Mouse (Mus musculus): ENCODE data around the gene Csad.
"Not testable (repeated sequence)": the region's sequence is repeated elsewhere in the genome, so short reads cannot be mapped to it uniquely, and the experiment has no call there.

Gene Csad

DNA sequence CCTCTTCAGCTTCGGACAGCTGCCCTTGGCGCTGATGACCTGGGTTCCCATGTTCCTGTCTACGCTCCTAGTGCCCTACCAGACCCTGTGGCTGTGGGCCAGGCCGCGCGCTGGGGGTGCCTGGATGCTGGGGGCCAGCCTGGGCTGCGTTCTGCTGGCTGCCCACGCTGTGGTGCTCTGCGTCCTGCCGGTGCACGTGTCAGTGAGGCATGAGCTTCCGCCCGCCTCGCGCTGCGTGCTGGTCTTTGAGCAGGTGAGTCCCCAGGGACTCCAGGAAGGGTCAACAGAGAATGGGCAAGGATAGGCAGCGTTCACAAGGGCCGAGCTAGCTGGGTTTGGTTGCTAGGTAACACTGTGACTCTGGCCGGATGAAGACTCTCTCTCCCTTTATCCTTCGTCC, 47.7 kb downstream of the Csad start:
- no peak for DNase-seq

GRCm38 (mm10) chr15:102155006-102155405, 49.5 kb downstream of the Csad start:
- DNase-seq = not testable (repeated sequence)

- no peak for DNase-seq
Measured at GRCm38 (mm10) chr15:102152646-102153045, 51.9 kb downstream of the Csad start.

GRCm38 (mm10) chr15:102150301-102151135, 54.0 kb downstream of the Csad start, which contains the start of gene Soat2:
Gene Soat2, plus strand, starts transcription at chr15:102150526.
- no peak for DNase-seq

- DNase-seq = no peak
Measured at GRCm38 (mm10) chr15:102149561-102149960, 55.0 kb downstream of the Csad start.

DNA sequence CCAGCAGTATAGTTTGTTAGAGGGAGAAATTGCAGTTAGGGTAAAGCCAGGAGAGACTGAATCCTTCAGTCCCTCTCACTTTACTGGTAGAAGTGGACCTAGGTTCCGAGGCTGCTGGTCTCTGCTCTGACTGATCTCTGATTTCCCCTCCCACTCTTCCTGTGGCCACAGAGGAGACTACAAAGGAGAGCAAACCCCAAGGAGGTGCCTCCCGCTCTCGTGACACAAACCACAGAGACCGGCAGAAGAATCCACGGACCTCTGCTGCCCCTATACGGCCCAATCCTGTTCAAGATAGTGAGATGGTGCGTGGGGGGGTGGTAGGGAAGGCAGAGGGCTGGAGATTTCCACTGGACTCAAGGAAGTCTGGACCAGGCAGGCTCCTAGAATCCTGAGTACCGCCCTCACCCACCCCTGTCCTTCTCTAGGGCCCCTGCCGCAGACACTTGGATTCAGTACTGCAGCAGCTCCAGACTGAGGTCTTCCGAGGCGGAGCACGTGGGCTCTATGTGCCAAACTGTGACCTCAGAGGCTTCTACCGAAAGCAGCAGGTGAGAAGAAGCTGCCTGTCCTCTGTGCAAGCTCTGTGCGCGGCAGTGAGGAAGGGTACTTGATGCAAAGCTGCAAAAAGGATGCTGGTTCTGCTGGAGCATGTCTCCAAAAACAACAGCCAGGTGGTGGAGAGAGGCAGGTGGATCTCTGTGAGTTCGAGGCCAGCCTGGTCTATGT, 56.7 kb downstream of the Csad start:
- no peak for DNase-seq

- peak; percentile 52 to 56 for DNase-seq
Measured at GRCm38 (mm10) chr15:102146882-102147281, 57.6 kb downstream of the Csad start.

DNA sequence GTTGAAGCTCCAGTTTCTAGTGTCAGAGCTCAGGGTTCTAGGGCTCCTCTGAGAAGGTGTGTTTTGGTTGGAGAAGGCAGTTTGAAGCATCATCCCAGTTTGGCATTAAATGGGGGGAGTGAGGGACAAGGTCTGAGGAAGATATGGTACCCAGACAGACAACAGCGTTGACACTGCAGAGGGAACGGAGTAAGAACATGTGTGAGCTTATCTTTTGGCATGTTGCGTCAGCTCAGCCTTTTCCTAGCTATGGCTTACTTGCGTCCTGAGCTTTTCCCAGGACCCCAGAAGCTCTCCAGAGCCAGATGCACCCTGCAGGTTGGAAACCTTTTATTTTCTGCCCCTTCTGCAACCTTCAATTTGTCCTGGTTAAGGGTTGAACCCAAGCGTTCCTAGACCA, 58.4 kb downstream of the Csad start:
- no peak for DNase-seq

GRCm38 (mm10) chr15:102145330-102145729, 59.2 kb downstream of the Csad start:
- DNase-seq = no peak

DNA sequence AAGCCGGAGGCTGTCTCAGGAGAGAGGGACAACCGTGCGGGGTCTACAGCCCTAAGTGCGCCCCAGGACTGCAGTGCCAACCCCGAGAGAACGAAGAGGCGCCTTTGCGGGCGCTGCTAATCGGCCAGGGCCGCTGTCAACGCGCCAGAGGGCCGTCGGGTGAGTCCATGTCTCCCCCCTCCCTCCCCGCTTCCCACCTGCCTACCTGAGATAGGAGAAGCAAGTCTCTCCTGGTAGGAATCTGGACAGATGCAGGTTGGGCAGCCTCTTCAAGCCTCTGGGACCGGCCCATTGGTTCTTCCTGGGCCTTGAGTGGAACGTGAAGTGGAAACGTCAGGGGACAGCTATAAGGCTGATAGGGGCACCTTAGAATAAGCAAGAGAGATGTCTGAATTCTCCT, 59.8 kb downstream of the Csad start:
- DNase-seq = no peak

- no peak for DNase-seq
Measured at GRCm38 (mm10) chr15:102144274-102144711, 60.2 kb downstream of the Csad start, which contains the start of gene Igfbp6. Gene Igfbp6, plus strand, starts transcription at chr15:102144362.

GRCm38 (mm10) chr15:102142914-102143912, 61.3 kb downstream of the Csad start:
- DNase-seq = no peak

DNA sequence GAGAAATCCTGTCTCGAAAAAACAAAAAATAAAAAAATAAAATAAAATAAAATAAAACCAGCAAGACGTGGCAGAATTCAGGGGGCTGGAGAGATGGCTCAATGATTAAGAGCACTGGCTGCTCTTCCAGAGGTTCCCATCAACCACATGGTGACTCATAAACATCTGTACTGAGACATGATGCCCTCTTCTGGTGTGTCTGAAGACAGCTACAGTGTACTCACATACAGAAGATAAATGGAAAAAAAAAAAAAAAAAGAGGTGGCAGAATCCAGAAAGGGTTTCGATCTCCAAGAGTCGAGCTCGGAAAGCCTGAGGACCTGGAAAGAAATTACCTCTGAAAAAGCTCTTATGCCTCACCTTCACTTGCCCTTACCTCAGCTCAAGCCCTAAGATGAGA, 63.4 kb downstream of the Csad start:
- no peak for DNase-seq

- DNase-seq = peak; percentile 96 to 97
Measured at GRCm38 (mm10) chr15:102136129-102136758, 68.3 kb downstream of the Csad start, which contains the start of gene Spryd3. Gene Spryd3, minus strand, starts transcription at chr15:102136234.

- DNase-seq = no peak
Measured at GRCm38 (mm10) chr15:102135522-102136128, 68.9 kb downstream of the Csad start.

DNA sequence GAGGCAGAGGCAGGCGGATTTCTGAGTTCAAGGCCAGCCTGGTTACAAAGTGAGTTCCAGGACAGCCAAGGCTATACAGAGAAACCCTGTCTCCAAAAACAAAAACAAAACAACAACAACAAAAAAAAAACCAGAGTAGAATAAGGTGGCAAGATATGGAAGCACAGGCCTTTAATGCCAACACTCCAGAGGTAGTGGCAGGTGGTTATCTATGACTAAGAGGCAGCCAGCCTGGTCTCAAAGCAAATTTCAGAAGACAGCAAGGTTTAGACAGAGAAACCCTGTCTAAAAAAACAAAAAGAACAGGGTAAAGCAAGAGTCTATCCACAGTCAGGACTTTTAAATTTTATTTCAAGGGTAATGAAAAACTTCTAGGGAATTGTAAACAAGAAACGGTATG, 69.8 kb downstream of the Csad start:
- DNase-seq = no peak

DNA sequence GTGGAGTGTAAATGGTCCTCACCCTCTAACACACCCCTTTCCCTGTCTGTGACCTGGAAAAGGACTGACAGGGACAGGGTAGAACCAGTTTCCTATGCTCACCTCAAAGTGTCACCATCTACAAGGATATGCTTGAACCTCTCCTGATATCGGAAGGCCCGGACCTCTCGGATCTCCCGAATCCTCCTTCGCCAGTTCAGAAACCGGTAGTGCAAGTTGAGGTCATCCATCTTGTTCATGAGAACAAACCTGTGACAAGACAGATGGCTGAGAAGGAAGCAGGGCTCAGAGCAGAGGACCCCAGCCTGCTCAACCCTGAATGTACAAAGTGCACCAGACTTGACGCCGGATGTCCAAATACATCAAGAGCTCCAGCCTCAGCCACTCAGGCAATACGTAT, 71.2 kb downstream of the Csad start:
- no peak for DNase-seq
